8 mouse cellular contexts compared by ENCODE assay signal in the genomic region with DNA sequence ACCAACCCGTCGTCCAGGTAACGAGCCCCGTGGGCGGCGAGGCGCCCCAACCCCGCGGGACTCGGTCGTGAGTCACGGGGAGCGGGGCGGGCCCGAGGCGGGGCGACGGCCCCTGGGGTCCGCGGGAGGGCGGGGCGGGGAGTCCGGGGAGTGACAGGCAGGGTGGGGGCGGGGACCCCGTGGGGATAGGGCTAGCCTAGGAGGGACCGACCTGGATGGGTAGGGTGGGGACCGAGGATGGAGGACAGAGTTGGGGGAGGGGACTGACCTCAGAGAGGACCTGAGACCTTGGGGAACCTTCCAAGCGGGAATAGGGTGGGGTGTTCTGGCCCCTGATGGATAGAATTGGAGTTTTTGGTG. TPM values are rescaled to one million over a fixed set of nuclear protein-coding genes. Genes with fewer than 3 reads are reported as not detected.
DNase-seq lines count a peak whose midpoint lies in the region; ATAC-seq and TF ChIP-seq lines count a peak whose summit lies in the region.

No protein-coding gene starts in this region.

- ATAC-seq in megakaryocyte, adult 5-6 weeks (ENCODE audit: poor library complexity, severe bottlenecking), result no peak
- ATAC-seq in forebrain, embryonic 11.5 days (replicated peaks; ENCODE audit: low FRiP score), result peak; percentile 69
- 0 out of 2 replicates have a peak, but pooled peaks have one; percentile 35 for ATAC-seq in limb, embryonic 12.5 days (ENCODE audit: insufficient number of reproducible peaks, insufficient read depth, low FRiP score, low TSS enrichment, low read depth)
- ATAC-seq in megakaryocyte-erythroid progenitor cell, adult 5-6 weeks (replicated peaks; ENCODE audit: low FRiP score, low TSS enrichment, poor library complexity, severe bottlenecking), result no peak

- peak overlapping the region; percentile 95 for H3K4me3 ChIP-seq in megakaryocyte, embryonic 14.5 days (replicated peaks)
- H3K4me3 ChIP-seq in forebrain, embryonic 11.5 days (ENCODE audit: low read depth, low read length), result peak overlapping the region; percentile 75
- H3K4me3 ChIP-seq in limb, embryonic 12.5 days (replicated peaks), result peak overlapping the region; percentile 77
- H3K4me3 ChIP-seq in small intestine, adult 2 months (ENCODE audit: low read depth, low read length), result peak overlapping the region; percentile 61

- H3K4me1 ChIP-seq in megakaryocyte, embryonic 14.5 days, result peaks cover 56% of the 10 kb centered on the region
- H3K4me1 ChIP-seq in forebrain, embryonic 11.5 days (replicated peaks; ENCODE audit: control insufficient read depth, insufficient read depth, low read length), result peaks cover 7% of the 10 kb centered on the region; the same call in 1 of the 2 replicates
- peaks cover 14% of the 10 kb centered on the region for H3K4me1 ChIP-seq in limb, embryonic 12.5 days (replicated peaks)
- H3K4me1 ChIP-seq in small intestine, adult 2 months (ENCODE audit: control insufficient read depth, insufficient read depth, insufficient read length, low read length), result peaks cover 22% of the 10 kb centered on the region

- TF ChIP-seq POLR2A in small intestine, adult 2 months (IDR thresholded peaks at IDR 0.05; ENCODE audit: low read depth, low read length), result no peak

- H3K36me3 ChIP-seq in megakaryocyte, embryonic 14.5 days (replicated peaks; ENCODE audit: low read length), result no peaks in the 10 kb centered on the region
- no peaks in the 10 kb centered on the region for H3K36me3 ChIP-seq in forebrain, embryonic 11.5 days (ENCODE audit: control insufficient read depth, insufficient read depth, low read length)
- no peaks in the 10 kb centered on the region for H3K36me3 ChIP-seq in limb, embryonic 12.5 days
- H3K36me3 ChIP-seq in small intestine, adult 2 months (ENCODE audit: control insufficient read depth, insufficient read depth, low read length), result 0 out of 2 replicates have a peak, but pooled peaks cover 2% of the 10 kb centered on the region

- peaks cover 75% of the 10 kb centered on the region for H3K27me3 ChIP-seq in megakaryocyte, embryonic 14.5 days (replicated peaks)
- no peaks in the 10 kb centered on the region; the same call in 1 of the 2 replicates for H3K27me3 ChIP-seq in forebrain, embryonic 11.5 days (ENCODE audit: control insufficient read depth, insufficient read depth, low read length)
- peaks cover 64% of the 10 kb centered on the region for H3K27me3 ChIP-seq in limb, embryonic 12.5 days
- 0 out of 2 replicates have a peak, but pooled peaks cover 5% of the 10 kb centered on the region for H3K27me3 ChIP-seq in small intestine, adult 2 months (ENCODE audit: control insufficient read depth, insufficient read depth, low read length)

- DNase-seq in forebrain, embryonic 11.5 days (ENCODE audit: low spot score), result no peak
- DNase-seq in embryo, embryonic 10 days (ENCODE audit: low spot score), result no peak
- no peak for DNase-seq in adipocyte (ENCODE audit: low spot score)

- H3K9ac ChIP-seq in forebrain, embryonic 11.5 days (ENCODE audit: low read length), result peak overlapping the region; percentile 78
- peak overlapping the region; percentile 75 for H3K9ac ChIP-seq in limb, embryonic 12.5 days (replicated peaks)

- 2% methylated on average over 28 of the region's 28 CpGs for WGBS in forebrain, embryonic 11.5 days
- 2% methylated on average over 27 of the region's 28 CpGs for WGBS in limb, embryonic 12.5 days
- under 1% methylated on average over 28 of the region's 28 CpGs for WGBS in small intestine, adult 2 months

- H3K27ac ChIP-seq in forebrain, embryonic 11.5 days (ENCODE audit: low read depth, low read length), result no peak overlapping the region
- H3K27ac ChIP-seq in limb, embryonic 12.5 days, result 0 out of 2 replicates have a peak overlapping the region, but pooled peaks have one; percentile 12
- peak overlapping the region; percentile 96 for H3K27ac ChIP-seq in small intestine, adult 2 months (ENCODE audit: insufficient read depth, low read depth, low read length)

- TF ChIP-seq CTCF in small intestine, adult 2 months (IDR thresholded peaks at IDR 0.05; ENCODE audit: extremely low read depth, insufficient read length, insufficient replicate concordance, low read depth, low read length), result no peak

- no peaks in the 10 kb centered on the region for H3K9me3 ChIP-seq in megakaryocyte, embryonic 14.5 days
- H3K9me3 ChIP-seq in forebrain, embryonic 11.5 days (ENCODE audit: control insufficient read depth, low read length), result no peaks in the 10 kb centered on the region
- no peaks in the 10 kb centered on the region for H3K9me3 ChIP-seq in limb, embryonic 12.5 days

- peak overlapping the region; percentile 56 for H3K4me2 ChIP-seq in forebrain, embryonic 11.5 days (ENCODE audit: low read depth, low read length, severe bottlenecking)
- H3K4me2 ChIP-seq in limb, embryonic 12.5 days, result peak overlapping the region; percentile 75

RNA-seq across cellular contexts. Expression of a gene that starts 0.3 kb away (rescaled TPM):
- polyA plus RNA-seq in megakaryocyte, embryonic 14.5 days (2012; ENCODE audit: insufficient read depth, low replicate concordance), result 1.4 TPM in 1 of 2 replicates, not detected in the other
- not detected in 2 replicates for total RNA-seq in megakaryocyte, adult 5-6 weeks (2015)
- 0.16 and 0.26 TPM in 2 replicates for total RNA-seq in megakaryocyte, adult 5-6 weeks (2017)
- 5.3 and 6.4 TPM in 2 replicates for polyA plus RNA-seq in forebrain, embryonic 11.5 days (2014; fragmentation: Nextera tagmentation; extraction: Ambion mirVana)
- 9.9 and 12.1 TPM in 2 replicates for polyA plus RNA-seq in limb, embryonic 12.5 days (2016; fragmentation: Nextera tagmentation; extraction: Ambion mirVana)
- 4.9 and 14.2 TPM in 2 replicates for polyA plus RNA-seq in small intestine, adult 2 months (2012; rRNA removed)
- total RNA-seq in megakaryocyte-erythroid progenitor cell, adult 5-6 weeks (2014; fragmentation: Nextera tagmentation), result 1.1 and 3.5 TPM in 2 replicates
- 0.46 TPM in 1 of 2 replicates, not detected in the other for total RNA-seq in megakaryocyte-erythroid progenitor cell, adult 5-6 weeks (2017)

RNA-seq across cellular contexts. Expression of a gene that starts 2.6 kb away (rescaled TPM):
- not detected in 2 replicates for polyA plus RNA-seq in megakaryocyte, embryonic 14.5 days (2012; ENCODE audit: insufficient read depth, low replicate concordance)
- not detected in 2 replicates for total RNA-seq in megakaryocyte, adult 5-6 weeks (2015)
- total RNA-seq in megakaryocyte, adult 5-6 weeks (2017), result not detected in 2 replicates
- polyA plus RNA-seq in forebrain, embryonic 11.5 days (2014; fragmentation: Nextera tagmentation; extraction: Ambion mirVana), result 20.9 and 23.2 TPM in 2 replicates
- polyA plus RNA-seq in limb, embryonic 12.5 days (2016; fragmentation: Nextera tagmentation; extraction: Ambion mirVana), result 0.38 and 0.43 TPM in 2 replicates
- polyA plus RNA-seq in small intestine, adult 2 months (2012; rRNA removed), result 0.53 and 0.60 TPM in 2 replicates
- not detected in 2 replicates for total RNA-seq in megakaryocyte-erythroid progenitor cell, adult 5-6 weeks (2014; fragmentation: Nextera tagmentation)
- total RNA-seq in megakaryocyte-erythroid progenitor cell, adult 5-6 weeks (2017), result not detected in 2 replicates

RNA-seq across cellular contexts. Expression of a gene that starts 19.5 kb away (rescaled TPM):
- 6.2 and 21.4 TPM in 2 replicates for polyA plus RNA-seq in megakaryocyte, embryonic 14.5 days (2012; ENCODE audit: insufficient read depth, low replicate concordance)
- total RNA-seq in megakaryocyte, adult 5-6 weeks (2015), result 5.4 and 5.9 TPM in 2 replicates
- 7.5 and 8.1 TPM in 2 replicates for total RNA-seq in megakaryocyte, adult 5-6 weeks (2017)
- polyA plus RNA-seq in forebrain, embryonic 11.5 days (2014; fragmentation: Nextera tagmentation; extraction: Ambion mirVana), result 2.6 and 4.0 TPM in 2 replicates
- polyA plus RNA-seq in limb, embryonic 12.5 days (2016; fragmentation: Nextera tagmentation; extraction: Ambion mirVana), result 4.2 and 4.9 TPM in 2 replicates
- 6.8 and 13.0 TPM in 2 replicates for polyA plus RNA-seq in small intestine, adult 2 months (2012; rRNA removed)
- total RNA-seq in megakaryocyte-erythroid progenitor cell, adult 5-6 weeks (2014; fragmentation: Nextera tagmentation), result 2.9 and 9.8 TPM in 2 replicates
- 5.5 and 5.6 TPM in 2 replicates for total RNA-seq in megakaryocyte-erythroid progenitor cell, adult 5-6 weeks (2017)

RNA-seq across cellular contexts. Expression of a gene that starts 31.4 kb away (rescaled TPM):
- polyA plus RNA-seq in megakaryocyte, embryonic 14.5 days (2012; ENCODE audit: insufficient read depth, low replicate concordance), result not detected in 2 replicates
- total RNA-seq in megakaryocyte, adult 5-6 weeks (2015), result not detected in 2 replicates
- total RNA-seq in megakaryocyte, adult 5-6 weeks (2017), result not detected in 2 replicates
- polyA plus RNA-seq in forebrain, embryonic 11.5 days (2014; fragmentation: Nextera tagmentation; extraction: Ambion mirVana), result not detected in 2 replicates
- polyA plus RNA-seq in limb, embryonic 12.5 days (2016; fragmentation: Nextera tagmentation; extraction: Ambion mirVana), result not detected in 2 replicates
- not detected in 2 replicates for polyA plus RNA-seq in small intestine, adult 2 months (2012; rRNA removed)
- not detected in 2 replicates for total RNA-seq in megakaryocyte-erythroid progenitor cell, adult 5-6 weeks (2014; fragmentation: Nextera tagmentation)
- not detected in 2 replicates for total RNA-seq in megakaryocyte-erythroid progenitor cell, adult 5-6 weeks (2017)

RNA-seq across cellular contexts. Expression of a gene that starts 33.5 kb away (rescaled TPM):
- 458 and 769 TPM in 2 replicates for polyA plus RNA-seq in megakaryocyte, embryonic 14.5 days (2012; ENCODE audit: insufficient read depth, low replicate concordance)
- 52.1 and 67.0 TPM in 2 replicates for total RNA-seq in megakaryocyte, adult 5-6 weeks (2015)
- 97.4 and 154 TPM in 2 replicates for total RNA-seq in megakaryocyte, adult 5-6 weeks (2017)
- 147 and 154 TPM in 2 replicates for polyA plus RNA-seq in forebrain, embryonic 11.5 days (2014; fragmentation: Nextera tagmentation; extraction: Ambion mirVana)
- 207 and 217 TPM in 2 replicates for polyA plus RNA-seq in limb, embryonic 12.5 days (2016; fragmentation: Nextera tagmentation; extraction: Ambion mirVana)
- polyA plus RNA-seq in small intestine, adult 2 months (2012; rRNA removed), result 104 and 169 TPM in 2 replicates
- total RNA-seq in megakaryocyte-erythroid progenitor cell, adult 5-6 weeks (2014; fragmentation: Nextera tagmentation), result 130 and 158 TPM in 2 replicates
- 157 and 212 TPM in 2 replicates for total RNA-seq in megakaryocyte-erythroid progenitor cell, adult 5-6 weeks (2017)

Comparison
In these comparisons a context has a peak if more than half of its experiments do, and no peak if none do; other contexts are left out.
1. ATAC-seq: peak in forebrain, embryonic 11.5 days (single experiment) and limb, embryonic 12.5 days (single experiment); none in megakaryocyte, adult 5-6 weeks (single experiment) and megakaryocyte-erythroid progenitor cell, adult 5-6 weeks (single experiment).
2. RNA of a gene that starts 2.6 kb away (polyA plus RNA-seq): 20.9 to 23.2 TPM in forebrain, embryonic 11.5 days; 0.53 to 0.60 TPM in small intestine, adult 2 months, 0.38 to 0.43 TPM in limb, embryonic 12.5 days and not detected in megakaryocyte, embryonic 14.5 days; every median in the first group is over 10 times any median in the second.
3. Peak in every context shown above with its lines, with median percentiles within 50 percentile points of each other: H3K4me3 ChIP-seq.